Mouse (Mus musculus): ENCODE data around the gene Srp68. TPM values are rescaled to one million over a fixed set of nuclear protein-coding genes. Genes with fewer than 3 reads are reported as not detected.

The Srp68 gene
- polyA plus RNA-seq, 1 experiment from 2014 or later = 68.5 TPM

GRCm38 (mm10) chr11:116298221-116298620, 24.2 kb upstream of the Srp68 start:
- no peaks in the 10 kb centered on the region for H3K9me3 ChIP-seq
- H3K4me3 ChIP-seq (replicated peaks) = no peak overlapping the region
- H3K4me1 ChIP-seq (replicated peaks) = no peaks in the 10 kb centered on the region
- H3K4me2 ChIP-seq (replicated peaks) = no peak overlapping the region
- H3K27ac ChIP-seq = no peak overlapping the region
- H3K36me3 ChIP-seq = peaks cover 96% of the 10 kb centered on the region
- WGBS = 93% methylated on average over 11 of the region's 11 CpGs
- no peaks in the 10 kb centered on the region for H3K27me3 ChIP-seq
- no peak for ATAC-seq
- H3K9ac ChIP-seq (replicated peaks) = no peak overlapping the region

DNA sequence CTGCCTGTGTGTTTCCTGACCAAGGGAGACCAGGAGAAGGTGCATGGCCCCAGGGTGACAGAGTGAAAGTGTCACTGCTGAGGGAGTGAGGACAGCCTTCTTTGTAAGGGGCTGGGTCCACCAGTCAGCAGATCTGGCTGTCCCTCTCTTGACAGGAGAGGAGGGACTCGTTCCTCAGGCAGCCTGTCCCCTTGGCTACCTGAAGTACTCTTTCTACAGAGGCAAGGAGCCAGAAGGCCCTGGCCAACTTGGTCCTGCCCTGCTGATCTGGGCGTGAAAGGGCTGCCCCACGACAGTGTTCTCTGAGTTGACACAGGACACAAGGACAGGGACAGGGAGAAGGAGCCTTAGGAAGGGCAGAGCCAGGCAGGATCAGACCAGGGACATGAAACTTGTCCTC, 23.0 kb upstream of the Srp68 start:
- Histone ChIP-seq H3K27ac (no peak overlapping the region), H3K27me3 (no peaks in the 10 kb centered on the region), H3K4me2 (replicated peaks) (no peak overlapping the region), H3K9me3 (no peaks in the 10 kb centered on the region), H3K4me1 (replicated peaks) (no peaks in the 10 kb centered on the region), H3K9ac (replicated peaks) (no peak overlapping the region), H3K36me3 (peaks cover 96% of the 10 kb centered on the region), H3K4me3 (replicated peaks) (no peak overlapping the region)
- no peak for ATAC-seq
- WGBS = 86% methylated on average over 3 of the region's 3 CpGs

GRCm38 (mm10) chr11:116296191-116296734, 22.2 kb upstream of the Srp68 start:
- ATAC-seq = no peak
- H3K27me3 ChIP-seq = no peaks in the 10 kb centered on the region
- peaks cover 96% of the 10 kb centered on the region for H3K36me3 ChIP-seq
- H3K27ac ChIP-seq = no peak overlapping the region
- H3K9ac ChIP-seq (replicated peaks) = no peak overlapping the region
- no peaks in the 10 kb centered on the region for H3K4me1 ChIP-seq (replicated peaks)
- no peak overlapping the region for H3K4me3 ChIP-seq (replicated peaks)
- whole genome bisulfite sequencing = 83% methylated on average over 8 of the region's 8 CpGs
- no peaks in the 10 kb centered on the region for H3K9me3 ChIP-seq
- H3K4me2 ChIP-seq (replicated peaks) = no peak overlapping the region

GRCm38 (mm10) chr11:116294319-116294718, 20.3 kb upstream of the Srp68 start:
- WGBS = 33% methylated on average over 5 of the region's 5 CpGs
- H3K9me3 ChIP-seq = no peaks in the 10 kb centered on the region
- peak; percentile 22; the same call in 1 of the 2 replicates for ATAC-seq

DNA sequence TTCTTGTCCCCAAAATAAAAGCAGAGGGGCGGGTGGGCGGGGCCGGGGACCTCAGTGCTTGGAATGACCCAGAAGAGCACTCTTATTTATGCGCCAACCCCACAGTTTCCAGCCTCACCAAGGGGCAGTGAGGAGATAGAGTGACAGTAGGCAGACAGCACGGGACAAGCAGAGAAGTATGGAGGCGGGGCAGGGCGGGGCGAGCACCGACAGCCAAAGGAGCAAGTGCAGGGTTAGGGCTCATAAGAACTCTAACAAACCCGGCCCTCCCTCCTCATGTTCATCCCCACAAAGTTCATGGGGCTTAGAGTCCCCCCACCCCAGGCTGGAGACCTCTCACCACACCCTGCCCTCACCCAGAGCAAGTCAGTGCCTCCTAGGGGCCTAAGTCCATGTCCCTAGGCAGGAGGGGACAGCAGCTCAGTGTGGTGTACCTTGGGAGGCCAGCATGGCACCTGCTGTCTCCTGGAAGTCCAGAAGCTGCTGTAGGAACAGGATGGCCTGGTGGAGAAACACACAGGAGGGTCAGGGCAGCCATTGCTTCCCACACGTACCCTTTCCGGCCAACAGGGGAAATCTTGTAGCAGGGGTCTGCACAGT, 19.6 kb upstream of the Srp68 start:
- Histone ChIP-seq H3K9me3 (no peaks in the 10 kb centered on the region), H3K27ac (no peak overlapping the region), H3K9ac (replicated peaks) (no peak overlapping the region), H3K4me1 (replicated peaks) (no peaks in the 10 kb centered on the region), H3K27me3 (no peaks in the 10 kb centered on the region), H3K4me3 (replicated peaks) (no peak overlapping the region), H3K4me2 (replicated peaks) (no peak overlapping the region), H3K36me3 (peaks cover 96% of the 10 kb centered on the region)
- ATAC-seq = no peak
- 88% methylated on average over 12 of the region's 12 CpGs for WGBS

More at GRCm38 (mm10) chr11:116294319-116294718, 20.3 kb upstream of the Srp68 start:
- Histone ChIP-seq H3K27me3 (no peaks in the 10 kb centered on the region), H3K9ac (replicated peaks) (no peak overlapping the region), H3K36me3 (peaks cover 96% of the 10 kb centered on the region), H3K4me3 (replicated peaks) (no peak overlapping the region), H3K4me2 (replicated peaks) (no peak overlapping the region), H3K27ac (no peak overlapping the region), H3K4me1 (replicated peaks) (no peaks in the 10 kb centered on the region)

DNA sequence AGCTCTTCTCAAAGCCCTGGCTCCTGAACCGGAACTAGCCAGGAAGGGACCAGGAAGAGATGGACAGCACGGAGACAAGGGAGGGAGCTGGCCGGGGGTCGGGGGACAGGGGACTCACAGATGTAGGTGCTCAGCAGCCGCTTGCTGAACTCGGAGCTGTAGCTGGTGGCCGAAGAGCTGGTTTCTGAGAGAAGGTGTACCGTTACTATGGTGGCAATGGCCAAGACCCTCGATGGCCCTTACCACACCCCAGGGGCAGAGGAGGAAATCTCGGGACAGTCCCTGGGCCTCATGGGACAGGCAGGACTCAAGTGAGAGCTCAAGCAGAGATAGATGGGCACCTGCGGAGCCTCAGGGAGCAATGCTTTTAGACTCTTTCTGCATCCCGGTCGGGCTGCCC, 18.4 kb upstream of the Srp68 start:
- Histone ChIP-seq H3K4me3 (replicated peaks) (no peak overlapping the region), H3K27ac (no peak overlapping the region), H3K4me1 (replicated peaks) (no peaks in the 10 kb centered on the region), H3K27me3 (no peaks in the 10 kb centered on the region), H3K4me2 (replicated peaks) (no peak overlapping the region), H3K9me3 (no peaks in the 10 kb centered on the region), H3K36me3 (peaks cover 98% of the 10 kb centered on the region), H3K9ac (replicated peaks) (no peak overlapping the region)
- WGBS = 92% methylated on average over 13 of the region's 13 CpGs
- no peak for ATAC-seq

DNA sequence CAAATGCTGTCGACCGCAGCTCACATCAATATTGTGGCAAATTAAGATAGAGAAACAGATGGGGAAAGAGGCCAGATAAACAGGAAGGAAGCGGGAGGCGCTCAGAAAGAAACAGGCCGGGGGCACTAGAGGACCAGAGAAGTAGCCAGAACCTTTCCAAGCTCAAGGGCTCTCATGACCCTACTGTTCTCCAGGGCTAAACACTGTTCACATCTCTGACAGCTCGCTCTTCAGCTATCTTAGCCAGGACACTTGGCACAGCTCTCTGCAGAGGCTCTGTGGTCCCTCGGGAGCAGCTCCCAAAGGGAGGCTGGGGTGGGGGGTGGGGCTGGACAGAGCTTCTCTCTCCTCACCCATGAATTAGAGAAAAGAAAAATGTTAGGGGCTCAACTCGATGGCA, 16.5 kb upstream of the Srp68 start:
- H3K4me2 ChIP-seq (replicated peaks) = no peak overlapping the region
- H3K9me3 ChIP-seq = no peaks in the 10 kb centered on the region
- no peak overlapping the region for H3K4me3 ChIP-seq (replicated peaks)
- WGBS = 85% methylated on average over 8 of the region's 8 CpGs
- H3K36me3 ChIP-seq = peaks cover 83% of the 10 kb centered on the region
- H3K27ac ChIP-seq = no peak overlapping the region
- ATAC-seq = no peak
- peaks cover under 1% of the 10 kb centered on the region; the same call in 1 of the 2 replicates for H3K27me3 ChIP-seq
- no peak overlapping the region for H3K9ac ChIP-seq (replicated peaks)
- no peaks in the 10 kb centered on the region for H3K4me1 ChIP-seq (replicated peaks)

DNA sequence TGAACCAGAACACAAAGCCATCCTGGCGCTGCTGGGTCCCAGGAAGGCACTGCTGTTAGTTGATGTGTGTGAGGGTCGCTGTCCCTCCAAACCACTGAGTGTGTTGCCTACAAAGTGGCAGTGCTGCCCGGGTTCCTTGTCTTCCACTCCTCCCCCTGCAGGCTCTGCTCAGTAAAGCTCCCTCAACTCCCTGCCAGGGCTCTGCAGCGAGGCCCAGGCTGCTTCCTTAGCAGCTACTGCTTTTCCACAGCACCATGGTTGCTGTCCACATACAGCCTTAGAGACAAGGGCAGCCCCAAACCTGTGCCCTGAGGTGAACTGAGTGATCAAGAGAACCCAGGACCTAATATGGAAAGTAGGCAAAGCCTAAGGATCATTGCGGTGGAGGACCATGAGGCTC, 13.3 kb upstream of the Srp68 start:
- Histone ChIP-seq H3K36me3 (peaks cover 53% of the 10 kb centered on the region), H3K9ac (replicated peaks) (no peak overlapping the region)
- 72% methylated on average over 5 of the region's 5 CpGs for WGBS

DNA sequence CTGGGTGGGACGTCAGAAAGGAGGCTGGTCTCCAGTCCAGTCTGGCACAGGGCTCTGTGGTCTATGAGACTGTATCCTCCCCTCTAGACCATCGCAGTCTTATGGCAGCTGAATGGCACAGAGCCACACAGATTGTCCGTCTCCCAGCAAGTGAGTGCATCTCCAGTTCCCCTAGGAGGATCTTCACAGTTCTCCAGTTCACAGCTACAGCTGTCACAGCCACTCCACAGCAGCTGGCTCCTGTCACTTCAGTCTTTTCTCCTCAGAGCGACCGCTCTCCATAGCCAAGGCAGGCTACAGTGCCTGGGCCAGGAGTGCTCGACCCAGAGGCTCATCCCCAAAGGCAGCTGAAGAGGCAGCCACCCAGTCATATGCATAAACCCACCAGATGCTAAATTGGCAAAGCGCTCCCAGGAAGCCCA, 11.8 kb upstream of the Srp68 start:
- Histone ChIP-seq H3K27me3 (peaks cover 48% of the 10 kb centered on the region), H3K9me3 (no peaks in the 10 kb centered on the region), H3K9ac (replicated peaks) (peak overlapping the region; percentile 20; the same call in 1 of the 2 replicates), H3K4me1 (replicated peaks) (peaks cover 10% of the 10 kb centered on the region), H3K4me2 (replicated peaks) (no peak overlapping the region), H3K36me3 (peaks cover 37% of the 10 kb centered on the region), H3K27ac (no peak overlapping the region), H3K4me3 (replicated peaks) (no peak overlapping the region)
- 0 out of 2 replicates have a peak, but pooled peaks have one; percentile 17 for ATAC-seq
- 62% methylated on average over 7 of the region's 7 CpGs for WGBS

More for the DNA sequence above, 13.3 kb upstream of the Srp68 start:
- Histone ChIP-seq H3K27me3 (peaks cover 32% of the 10 kb centered on the region), H3K4me3 (replicated peaks) (no peak overlapping the region), H3K4me2 (replicated peaks) (no peak overlapping the region), H3K4me1 (replicated peaks) (no peaks in the 10 kb centered on the region; the same call in 1 of the 2 replicates), H3K27ac (no peak overlapping the region), H3K9me3 (no peaks in the 10 kb centered on the region)
- no peak for ATAC-seq

- WGBS = 61% methylated on average over 6 of the region's 6 CpGs
- Histone ChIP-seq H3K27me3 (peaks cover 61% of the 10 kb centered on the region), H3K4me3 (replicated peaks) (no peak overlapping the region), H3K4me2 (replicated peaks) (no peak overlapping the region), H3K4me1 (replicated peaks) (peaks cover 10% of the 10 kb centered on the region), H3K9ac (replicated peaks) (no peak overlapping the region), H3K9me3 (no peaks in the 10 kb centered on the region), H3K36me3 (peaks cover 19% of the 10 kb centered on the region), H3K27ac (no peak overlapping the region)
- ATAC-seq = no peak
Measured at GRCm38 (mm10) chr11:116283982-116284381, 10.0 kb upstream of the Srp68 start.

- Histone ChIP-seq H3K36me3 (peaks cover 10% of the 10 kb centered on the region), H3K4me2 (replicated peaks) (no peak overlapping the region), H3K27ac (no peak overlapping the region), H3K9ac (replicated peaks) (no peak overlapping the region), H3K4me1 (replicated peaks) (peaks cover 10% of the 10 kb centered on the region), H3K27me3 (peaks cover 61% of the 10 kb centered on the region), H3K9me3 (no peaks in the 10 kb centered on the region), H3K4me3 (replicated peaks) (no peak overlapping the region)
- peak; percentile 34; the same call in 1 of the 2 replicates for ATAC-seq
- WGBS = 12% methylated on average over 48 of the region's 48 CpGs
Measured at GRCm38 (mm10) chr11:116282912-116283521, 9.0 kb upstream of the Srp68 start.

DNA sequence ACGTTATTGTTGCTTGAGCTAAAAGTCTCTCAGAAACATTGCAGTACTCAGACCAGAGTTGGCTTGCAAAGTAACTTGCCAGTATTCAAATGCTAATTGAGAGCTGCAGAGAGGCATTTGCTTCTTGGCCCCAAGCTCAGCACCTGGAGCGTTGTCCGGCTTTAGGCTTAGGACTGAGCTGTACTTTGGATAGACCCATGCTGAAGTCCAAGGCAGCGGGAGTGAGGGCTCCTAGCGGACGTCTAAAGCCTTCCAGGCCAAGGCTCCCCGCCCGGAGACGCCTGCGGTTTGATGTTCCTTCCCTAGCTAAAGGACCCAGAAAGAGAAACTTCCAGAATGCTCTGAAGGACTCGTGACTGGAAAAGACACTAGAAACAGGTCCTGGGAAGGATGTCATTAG, 8.1 kb upstream of the Srp68 start:
- WGBS = 2% methylated on average over 11 of the region's 11 CpGs
- no peaks in the 10 kb centered on the region for H3K9me3 ChIP-seq
- peaks cover under 1% of the 10 kb centered on the region; the same call in 1 of the 2 replicates for H3K36me3 ChIP-seq
- H3K4me1 ChIP-seq (replicated peaks) = peaks cover 10% of the 10 kb centered on the region
- H3K9ac ChIP-seq (replicated peaks) = no peak overlapping the region
- H3K4me3 ChIP-seq (replicated peaks) = no peak overlapping the region
- ATAC-seq = no peak
- H3K27ac ChIP-seq = no peak overlapping the region
- H3K27me3 ChIP-seq = peaks cover 61% of the 10 kb centered on the region
- H3K4me2 ChIP-seq (replicated peaks) = peak overlapping the region; percentile 53
